Mouse (Mus musculus) thymus, postnatal 14 days (tissue): Measurements from ENCODE around the gene Myh6.

ENCODE experiments used
- DNase-seq: peaks from one replicate; pipeline ENCODE4 v3.0.0; 2021

The Myh6 gene

DNA sequence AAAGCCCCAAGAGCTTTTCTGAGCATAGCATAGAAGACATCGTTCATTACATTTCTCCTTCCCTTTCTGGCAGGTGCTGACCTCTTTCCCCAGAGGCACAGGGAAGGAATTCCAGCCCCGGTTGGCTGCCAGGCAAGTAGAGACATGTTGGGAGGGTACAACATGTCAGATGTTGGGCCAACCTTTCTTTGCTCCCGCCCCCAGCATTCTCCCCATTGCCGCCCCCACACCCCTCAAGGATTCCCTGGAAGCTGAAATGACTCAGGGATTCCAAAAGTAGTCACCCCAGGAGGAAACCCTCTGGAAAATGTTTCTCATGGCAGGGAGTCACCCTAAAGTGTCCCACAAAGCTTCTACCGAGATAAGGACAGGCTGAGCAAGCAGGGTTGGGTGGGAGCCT is 36.9 kb downstream of the Myh6 start:
- no peak for DNase-seq

DNA sequence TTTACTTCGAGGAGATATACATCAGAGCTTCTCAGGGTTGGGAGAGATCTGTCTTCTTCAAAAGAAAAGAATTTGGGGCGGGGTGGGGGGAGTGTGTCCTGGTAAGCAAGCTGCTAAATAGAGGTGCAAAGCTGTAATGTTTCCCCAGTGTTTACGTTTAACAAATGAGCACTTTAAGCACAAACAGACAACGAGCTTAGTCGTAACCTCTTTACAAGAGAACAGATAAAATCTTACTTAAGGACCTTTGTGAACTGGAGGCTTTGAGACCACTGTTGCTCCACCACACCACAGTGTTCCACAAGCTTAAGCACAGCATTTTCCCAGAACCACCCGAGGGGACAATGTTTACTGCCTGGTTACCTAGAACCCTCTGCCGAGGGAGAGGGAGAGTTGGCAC is 39.4 kb downstream of the Myh6 start:
- no peak for DNase-seq

DNA sequence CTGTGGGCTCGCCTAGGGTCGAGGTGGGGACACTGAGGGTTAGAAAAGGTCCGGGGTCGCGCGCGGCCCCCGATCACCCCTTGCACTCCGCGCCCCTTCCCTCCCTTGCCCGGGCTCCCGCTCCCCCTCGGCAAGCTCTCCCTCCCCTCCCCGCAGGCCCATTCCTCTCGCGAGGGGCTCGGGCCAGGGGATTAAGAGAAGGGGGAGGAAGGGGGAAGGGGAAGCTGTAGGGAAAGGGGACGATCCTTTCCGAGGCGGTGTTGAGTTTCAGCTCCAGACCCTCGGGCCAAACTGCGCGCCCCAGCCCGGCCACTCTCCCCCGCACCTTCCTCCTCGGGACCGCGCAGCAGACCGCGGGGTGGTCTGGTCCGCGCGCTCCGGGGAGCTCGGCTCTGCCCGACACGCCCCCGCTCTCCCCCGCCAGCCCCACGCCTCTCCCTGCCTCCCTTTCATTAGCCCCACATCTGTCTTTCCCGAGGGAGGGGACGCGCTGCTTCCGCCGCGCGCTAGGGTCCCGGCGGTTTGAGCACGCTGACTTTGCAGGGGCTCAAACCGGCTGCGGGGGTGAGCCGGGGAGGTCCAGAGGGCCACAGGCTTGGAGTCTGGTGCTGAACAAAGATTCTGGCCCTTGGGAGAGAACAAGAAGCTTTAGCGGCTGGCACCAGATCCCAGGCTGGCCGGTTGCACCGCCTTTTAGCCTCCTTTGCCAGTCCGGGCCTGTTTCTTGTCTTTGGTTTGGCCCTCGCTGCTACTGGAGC is 40.1 kb downstream of the Myh6 start:
- DNase-seq: no peak

DNA sequence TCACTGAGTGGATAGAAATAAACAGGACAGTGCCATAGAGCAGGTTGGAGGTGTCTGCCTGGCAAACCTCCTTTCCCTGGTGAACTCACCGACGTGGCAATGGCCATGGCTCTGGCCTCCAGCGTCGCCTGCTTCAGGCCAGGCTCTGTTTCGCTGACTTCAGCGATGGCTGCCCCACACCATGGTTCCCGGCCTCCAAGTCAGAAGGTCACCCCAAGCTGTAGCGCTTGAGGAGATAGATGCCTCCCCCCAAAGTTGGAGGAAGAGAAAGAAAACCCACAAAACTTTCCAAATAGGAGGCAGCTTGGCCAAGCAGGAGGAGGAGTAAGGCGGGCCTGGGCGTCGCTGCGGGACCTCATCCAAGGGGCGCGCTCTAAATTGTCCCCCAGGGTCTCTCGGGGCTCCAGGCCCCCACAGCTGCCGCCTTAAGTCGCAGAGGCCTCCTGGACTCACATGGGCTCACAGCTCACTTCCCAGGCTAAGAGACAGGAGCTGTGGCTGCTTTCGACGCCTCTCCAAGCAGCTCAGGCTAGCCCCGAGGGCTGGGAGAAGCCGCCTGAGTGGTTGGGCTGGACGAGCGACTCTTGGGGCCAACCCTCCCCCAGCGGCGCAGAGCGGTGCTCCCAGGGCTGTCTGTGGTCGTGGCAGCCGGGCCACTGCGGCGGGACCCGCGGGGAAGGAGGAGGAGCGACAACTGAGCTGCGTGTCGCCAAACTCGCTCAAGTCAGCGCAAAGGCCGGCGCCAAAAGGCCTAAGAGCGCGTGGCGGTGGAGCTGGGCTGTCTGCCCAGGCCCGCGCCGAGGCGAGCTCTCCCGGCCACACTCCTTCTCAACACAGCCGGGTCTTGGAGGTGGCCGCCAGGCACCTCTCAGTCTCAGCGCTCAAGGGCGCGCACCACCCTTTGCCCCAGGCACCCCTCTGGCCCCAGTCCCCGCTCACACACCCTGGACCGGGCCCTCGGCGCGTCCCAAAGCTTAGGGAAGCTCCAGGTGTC is 41.1 kb downstream of the Myh6 start, which contains the start of gene Efs:
Efs (minus strand) TSS at position 778 of the 994 bp plus-strand sequence.
- no peak for DNase-seq

DNA sequence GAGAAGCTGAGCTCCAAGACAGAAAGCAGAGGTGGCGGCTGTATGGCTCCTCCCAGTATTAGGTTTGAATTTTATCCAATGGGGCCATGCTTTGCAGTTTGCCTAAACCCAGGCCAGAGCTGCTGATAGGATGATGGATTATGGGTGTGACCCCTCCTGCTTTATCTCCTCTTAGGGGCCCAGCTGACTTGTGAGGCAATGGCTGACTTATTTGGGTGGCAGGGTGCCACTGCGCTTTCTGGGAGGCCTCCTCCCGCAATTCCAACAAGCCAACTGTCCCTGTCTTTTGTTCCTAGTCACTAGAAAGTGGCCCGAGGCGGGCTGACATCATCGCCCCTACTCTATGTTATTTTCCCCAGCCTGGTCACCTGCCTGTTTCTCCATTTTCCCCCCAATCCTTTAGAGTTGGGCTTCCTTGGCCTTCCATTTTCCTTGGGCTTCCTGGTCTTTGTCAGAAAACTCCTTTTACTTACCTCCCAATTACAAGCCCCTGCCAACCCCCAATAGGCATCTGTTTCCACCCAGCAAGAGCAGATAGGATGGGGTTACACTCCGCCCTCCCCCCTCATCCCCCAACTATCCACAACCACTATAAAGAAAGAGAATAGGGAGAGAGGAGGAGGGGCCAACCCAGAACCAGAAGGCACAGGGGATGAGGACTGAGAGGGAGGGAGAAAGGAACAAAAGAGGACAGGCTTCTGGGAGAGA is 41.9 kb downstream of the Myh6 start:
- DNase-seq: no peak

DNA sequence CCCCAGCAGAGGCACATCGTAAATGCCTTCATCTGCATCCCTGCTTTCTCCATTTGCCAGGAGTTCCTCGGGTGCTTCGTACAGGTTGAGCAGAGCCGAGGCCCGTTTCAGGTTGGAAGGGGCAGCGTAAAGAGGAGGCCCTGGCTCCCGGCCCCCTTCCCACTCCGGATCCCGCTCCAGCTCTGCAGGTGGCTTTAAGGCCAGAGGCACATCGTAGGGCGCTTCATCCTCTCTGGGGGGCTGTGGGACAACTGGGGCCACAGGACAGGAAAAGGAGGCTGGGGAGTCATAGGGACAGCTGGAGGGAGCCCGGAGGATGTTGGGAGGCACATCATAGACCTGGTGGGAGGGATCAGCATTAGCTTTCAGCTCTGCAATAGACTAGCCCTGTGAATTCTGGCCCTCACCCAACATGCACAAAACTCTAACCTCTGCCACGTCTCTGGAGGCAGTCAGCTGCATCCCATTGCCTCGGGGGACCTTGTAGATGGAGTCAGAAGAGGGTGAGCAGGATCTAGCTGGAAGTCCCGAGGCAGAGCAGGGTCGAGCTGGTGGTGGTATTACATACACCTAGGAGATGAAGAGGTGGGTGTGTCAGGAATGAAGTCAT is 46.5 kb downstream of the Myh6 start:
- DNase-seq: no peak

DNA sequence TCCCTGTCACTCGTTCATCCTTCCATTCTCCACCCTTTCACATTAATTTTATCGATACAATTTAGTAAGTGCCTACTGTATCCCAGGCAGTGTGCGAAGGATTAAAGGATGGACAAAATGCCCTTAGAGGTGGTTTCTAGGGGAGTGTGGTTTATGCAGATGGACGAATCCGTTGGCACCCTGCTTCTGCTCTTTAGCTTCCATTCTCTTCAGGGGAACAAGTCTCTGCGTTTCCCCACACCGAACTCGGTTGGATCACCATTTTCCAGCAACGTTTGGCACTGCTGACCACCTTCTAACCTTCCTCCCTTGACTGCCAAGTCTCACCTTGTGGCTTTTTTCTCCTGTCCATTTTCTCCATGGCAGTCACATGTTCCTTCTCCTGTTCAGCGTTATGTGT is 53.4 kb downstream of the Myh6 start:
- DNase-seq: no peak

DNA sequence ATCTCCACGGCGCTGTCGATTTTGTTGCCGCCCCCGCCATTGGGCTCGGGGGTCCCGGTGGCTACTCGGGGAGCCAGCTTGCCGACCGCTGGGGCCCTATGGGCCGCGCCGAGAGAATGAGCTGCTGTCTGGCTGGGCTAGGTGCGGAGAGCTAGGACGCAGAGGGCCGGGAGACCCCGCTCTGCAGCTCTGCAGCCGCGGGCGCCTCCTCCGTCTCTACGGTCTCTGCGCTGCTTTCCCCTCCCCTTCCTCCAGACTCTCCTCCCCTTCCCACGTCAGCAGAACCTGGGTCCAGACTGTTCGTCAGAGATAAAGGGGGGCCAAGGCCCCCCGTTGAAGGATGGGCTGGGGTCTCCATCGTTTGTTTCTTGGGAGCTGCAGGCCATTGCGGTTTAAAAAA is 53.8 kb downstream of the Myh6 start, which contains the start of gene Slc22a17:
Slc22a17 (minus strand) TSS at position 247 of the 400 bp plus-strand sequence.
- DNase-seq: peak; percentile 55

DNA sequence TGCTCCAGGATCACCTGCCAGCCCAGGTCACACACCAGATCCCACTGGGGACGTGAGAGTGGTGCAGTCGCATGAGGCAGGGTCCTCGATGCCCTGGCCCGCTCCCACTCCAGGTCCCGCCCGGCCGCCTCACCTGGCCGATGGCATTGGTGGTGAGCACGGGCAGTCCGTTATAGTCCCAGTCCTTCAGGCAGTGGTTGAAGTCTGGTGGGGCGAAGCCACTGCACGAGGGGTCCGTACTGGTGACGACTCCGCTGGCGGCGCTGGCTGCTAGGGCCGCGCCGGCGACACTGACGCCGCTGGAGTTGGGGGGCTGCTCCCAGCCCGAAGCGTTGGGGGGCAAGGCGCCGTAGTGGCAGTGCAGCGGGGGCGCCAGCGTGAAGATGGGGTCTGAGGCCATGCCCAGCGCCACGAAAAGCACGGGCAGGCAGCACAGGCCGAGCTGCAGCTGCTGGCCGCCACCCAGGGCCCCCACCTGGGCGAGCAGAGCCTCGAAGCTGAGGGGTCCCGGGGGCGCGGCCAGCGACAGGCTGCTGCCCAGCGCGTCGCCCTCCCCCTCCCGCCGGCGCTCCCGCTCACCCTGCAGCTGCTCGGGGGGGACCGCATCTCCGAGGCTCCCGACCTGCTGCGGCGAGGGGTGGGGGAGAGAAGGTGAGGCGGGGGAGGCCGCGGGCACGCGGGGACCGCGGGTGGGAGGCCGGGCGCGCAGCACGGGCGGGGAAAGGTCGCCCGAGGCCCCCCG is 54.4 kb downstream of the Myh6 start:
- DNase-seq: peak; percentile 23

DNA sequence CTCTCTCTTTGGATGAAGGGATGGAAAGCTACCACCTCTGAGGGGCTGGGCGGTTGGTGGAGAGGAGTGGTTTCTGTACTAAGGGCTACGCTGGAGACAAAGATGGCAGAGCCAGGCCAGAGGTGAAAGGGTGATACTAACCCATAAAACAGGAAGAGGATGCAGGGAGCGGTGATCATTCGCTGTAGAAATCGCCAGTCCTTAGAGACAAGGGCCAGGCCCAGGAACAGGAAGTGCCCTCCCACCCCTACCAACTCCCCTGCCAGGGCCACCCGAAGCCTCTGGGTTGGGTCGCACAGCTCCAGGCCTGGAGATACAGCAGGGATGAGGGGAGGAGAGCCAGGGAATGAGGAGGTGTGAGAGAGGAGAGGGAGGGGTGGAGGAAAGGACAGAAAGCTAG is 58.0 kb downstream of the Myh6 start:
- DNase-seq: no peak

DNA sequence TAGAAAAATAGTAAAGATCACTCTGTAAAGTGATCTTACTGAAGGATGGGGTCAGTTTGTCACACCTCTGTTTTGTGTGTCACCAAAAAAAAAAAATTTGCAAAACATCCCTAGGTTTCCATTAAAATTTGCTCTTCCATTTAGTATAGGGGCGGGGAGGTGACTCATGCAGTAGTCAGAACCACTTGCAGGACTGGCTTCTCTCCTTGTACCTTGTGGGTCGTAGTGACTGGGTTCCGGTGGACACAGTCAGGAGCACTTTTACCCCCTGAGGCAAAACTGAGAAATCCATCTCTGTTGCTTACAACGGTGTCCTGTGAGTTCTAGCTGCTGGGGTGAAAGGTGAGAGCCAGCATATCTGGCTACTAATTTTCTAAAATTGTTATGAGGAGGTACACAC is 63.1 kb downstream of the Myh6 start:
- DNase-seq: no peak

DNA sequence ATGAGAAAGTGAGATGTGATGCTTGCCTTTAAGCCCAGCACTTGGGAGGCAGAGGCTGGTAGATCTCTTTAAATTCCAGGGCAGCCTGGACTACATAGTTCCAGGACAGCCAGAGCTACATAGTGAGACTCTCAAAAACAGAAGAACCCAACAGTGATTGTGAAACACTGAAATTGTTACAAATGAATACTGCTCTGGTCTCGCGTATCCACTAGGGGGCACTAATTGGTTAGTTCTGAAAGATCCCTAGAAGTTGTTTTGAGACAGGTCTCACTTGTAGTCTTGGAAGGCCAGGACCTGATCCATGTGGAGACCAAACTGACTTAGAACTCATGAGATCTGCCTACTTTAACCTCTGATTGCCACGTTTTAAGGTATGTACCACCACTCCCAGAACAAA is 66.3 kb downstream of the Myh6 start:
- peak; percentile 68 for DNase-seq

DNA sequence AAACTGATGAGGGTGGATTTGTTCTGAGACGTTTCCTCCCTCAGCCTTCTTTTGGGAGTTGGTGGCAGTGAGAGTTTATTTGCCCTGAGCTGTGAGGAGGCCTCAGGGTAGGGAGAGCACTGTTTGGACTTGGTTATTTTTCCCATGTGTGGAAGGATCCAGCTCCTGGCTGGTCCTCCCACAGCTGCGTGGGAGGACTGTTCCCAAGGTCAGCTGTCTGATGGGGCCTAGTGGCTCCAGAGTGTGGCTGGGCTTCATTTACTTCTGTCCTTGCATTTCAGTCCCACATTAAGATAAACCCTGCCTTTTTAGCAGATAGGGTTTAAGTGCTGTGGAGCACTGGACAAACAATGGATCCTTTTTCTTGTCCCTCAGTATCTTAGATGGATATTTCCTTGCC is 69.3 kb downstream of the Myh6 start:
- no peak for DNase-seq

DNA sequence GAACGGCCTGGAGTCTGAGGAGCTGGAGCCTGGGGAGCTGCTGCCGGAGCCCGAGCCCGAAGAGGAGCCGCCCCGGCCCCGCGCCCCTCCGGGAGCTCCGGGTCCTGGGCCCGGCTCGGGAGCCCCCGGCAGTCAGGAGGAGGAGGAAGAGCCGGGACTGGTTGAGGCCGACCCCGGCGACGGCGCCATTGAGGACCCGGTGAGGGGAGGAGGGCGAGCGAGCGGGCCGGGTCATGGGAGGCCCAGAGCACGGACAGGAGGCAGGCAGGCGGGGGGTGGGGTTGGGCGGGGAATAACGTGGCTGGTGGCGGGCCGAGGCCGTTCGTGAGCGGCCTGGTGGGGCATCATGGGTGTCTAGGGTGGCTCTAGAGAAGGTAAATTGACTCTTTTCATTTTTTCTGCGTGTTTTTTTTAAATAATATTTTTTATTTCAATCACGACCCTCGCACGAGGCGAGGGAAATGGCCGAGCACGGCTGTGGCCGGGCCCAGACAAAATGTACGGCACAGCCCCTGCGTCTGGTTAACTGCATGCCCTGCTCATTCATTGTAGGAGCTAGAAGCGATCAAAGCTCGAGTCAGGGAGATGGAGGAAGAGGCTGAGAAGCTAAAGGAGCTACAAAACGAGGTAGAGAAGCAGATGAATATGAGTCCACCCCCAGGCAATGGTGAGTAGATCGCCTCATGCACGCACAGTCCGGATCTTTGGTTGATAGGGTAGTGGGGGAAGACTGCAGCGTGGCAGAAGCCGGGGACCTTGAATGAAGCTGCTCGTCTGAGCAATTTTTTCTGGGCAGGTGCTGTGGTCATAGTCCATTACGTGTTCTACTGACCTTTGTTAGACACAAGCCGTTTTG is 72.2 kb downstream of the Myh6 start:
- DNase-seq: no peak

DNA sequence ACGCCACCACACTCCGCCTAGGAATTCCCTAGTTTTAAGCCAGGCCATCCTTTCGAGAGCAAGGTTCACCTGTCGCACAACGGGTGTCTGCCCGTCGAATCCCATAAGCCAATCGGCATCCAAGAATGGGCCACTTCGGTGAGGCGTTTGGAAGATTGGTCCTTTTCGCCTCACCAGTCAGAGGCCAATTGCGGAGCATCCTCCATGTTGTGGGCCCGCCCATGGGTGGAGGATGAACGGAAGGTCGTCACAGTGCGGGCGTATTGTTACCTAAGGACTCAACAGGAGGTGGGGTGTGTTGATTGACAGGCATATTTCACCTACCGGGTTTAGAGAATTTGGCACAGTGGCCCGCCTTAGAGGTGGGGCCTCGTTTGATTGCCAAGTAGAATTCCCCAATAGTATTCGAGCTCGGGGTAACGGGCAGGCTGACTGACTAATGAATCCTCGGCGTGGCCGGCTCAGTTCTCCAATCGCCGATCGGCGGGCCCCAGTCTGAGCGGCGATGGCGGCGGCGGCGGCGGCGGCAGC is 73.0 kb downstream of the Myh6 start:
- peak; percentile 96 for DNase-seq

DNA sequence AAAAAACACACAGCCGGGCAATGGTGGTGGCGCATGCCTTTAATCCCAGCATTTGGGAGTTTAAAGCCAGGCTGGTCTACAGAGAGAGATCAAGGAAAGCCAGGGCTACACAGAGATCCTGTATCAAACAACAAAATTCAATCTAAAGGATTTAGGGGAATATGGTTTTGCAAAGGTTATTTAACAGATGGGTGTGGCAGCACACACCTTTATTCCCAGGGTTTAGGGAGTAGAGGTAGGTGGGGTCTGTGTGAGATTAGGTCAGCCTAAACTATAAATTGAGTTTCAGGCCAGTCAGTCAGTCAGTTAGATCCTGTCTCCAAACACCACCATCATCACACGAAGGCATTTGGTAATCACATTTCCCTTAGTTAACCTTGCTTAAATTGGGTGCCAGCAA is 74.5 kb downstream of the Myh6 start, which contains the start of gene Pabpn1:
Pabpn1 (plus strand) TSS at position 301 of the 400 bp plus-strand sequence.
- DNase-seq: no peak
